Mouse (Mus musculus): ENCODE data around the gene Cadps2.

Gene Cadps2

DNA sequence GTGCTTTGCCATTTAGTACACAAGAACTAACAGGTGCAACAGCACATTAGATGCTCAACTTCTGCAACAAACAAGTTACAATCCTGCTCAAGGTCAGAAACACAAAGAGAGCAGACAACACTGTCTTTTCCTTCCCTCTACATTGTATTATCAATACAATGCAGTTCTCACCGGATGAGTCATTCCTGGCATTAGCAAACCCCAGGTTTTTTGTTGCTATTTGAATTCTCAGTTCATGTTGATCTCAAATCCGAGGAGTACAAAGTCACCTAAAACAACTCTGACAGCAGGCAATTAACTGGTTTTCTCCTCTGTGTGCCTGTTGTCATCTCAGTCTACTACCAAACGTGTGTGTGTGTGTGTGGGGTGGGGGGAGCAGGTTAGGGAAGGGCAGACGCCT is 483.1 kb downstream of the Cadps2 start:
- no peak for DNase-seq (ENCODE audit: low spot score)

DNA sequence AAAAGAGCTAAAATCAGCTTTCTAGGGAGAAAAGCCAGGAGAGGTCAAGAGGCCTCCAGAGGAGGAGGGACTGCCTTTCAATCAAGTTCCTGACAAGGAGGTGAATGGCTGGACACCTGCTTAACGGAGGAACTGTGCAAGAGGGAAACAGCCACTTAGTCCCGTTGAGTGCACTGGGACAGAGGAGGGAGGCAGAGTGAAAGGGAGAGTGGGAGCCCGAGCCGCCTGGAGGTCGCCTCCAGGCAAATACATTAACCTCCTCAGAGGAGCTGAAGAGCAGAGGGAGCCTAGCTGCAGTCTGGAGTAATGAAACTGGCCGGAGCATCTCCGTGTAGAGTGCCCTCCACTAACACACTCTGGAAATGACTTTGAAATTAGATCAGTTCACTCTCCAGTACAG is 485.7 kb downstream of the Cadps2 start:
- no peak for DNase-seq (ENCODE audit: low spot score)

DNA sequence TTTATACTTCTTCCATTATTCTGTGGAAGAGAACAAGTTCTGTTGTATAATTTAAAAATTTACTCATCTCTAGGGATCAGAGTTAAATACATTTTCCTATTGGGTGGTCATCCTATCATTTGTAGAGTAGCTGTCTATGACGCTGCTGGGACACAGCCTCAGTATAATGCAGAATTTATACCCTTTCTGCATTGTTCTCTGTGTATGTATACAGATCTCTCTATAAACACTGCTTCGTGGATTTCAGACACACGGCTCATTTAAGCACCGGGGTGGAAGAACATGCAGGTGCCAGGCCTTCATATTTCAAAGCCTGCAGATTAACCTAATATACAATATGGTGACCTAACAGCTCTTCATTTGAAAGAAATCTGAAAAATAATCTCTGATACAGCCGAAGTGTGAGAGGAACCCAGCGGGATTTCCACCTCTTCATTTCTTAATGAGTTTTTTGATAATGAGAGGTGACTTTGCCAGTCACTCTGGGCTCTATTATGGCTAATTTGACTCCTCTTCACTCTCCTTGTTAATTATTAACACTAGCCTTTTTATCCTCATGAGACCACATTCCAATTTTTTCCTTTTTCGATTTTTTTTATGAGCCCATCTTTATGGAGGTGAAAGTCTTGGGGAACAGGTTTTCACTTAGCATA is 501.7 kb downstream of the Cadps2 start:
- DNase-seq (ENCODE audit: low spot score), result no peak

DNA sequence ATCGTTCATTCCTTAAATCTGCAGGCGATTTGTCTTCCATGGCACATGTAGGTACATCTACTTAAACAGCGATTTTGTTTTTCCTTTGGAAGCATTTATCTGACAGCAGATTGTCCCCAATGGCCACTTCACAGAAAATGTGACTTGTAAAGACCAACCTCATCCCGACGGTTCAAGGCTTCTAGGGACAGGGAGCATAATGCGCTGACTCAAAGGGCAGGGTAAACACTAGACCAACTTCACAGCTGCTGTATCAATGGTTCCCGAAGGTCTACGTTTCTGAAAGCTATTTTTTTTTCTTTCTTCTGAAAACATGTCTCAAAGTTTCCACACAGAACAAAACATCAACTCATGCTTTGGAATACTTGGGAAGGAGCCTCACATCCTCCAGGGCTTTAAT is 524.3 kb downstream of the Cadps2 start:
- DNase-seq (ENCODE audit: low spot score), result no peak

DNA sequence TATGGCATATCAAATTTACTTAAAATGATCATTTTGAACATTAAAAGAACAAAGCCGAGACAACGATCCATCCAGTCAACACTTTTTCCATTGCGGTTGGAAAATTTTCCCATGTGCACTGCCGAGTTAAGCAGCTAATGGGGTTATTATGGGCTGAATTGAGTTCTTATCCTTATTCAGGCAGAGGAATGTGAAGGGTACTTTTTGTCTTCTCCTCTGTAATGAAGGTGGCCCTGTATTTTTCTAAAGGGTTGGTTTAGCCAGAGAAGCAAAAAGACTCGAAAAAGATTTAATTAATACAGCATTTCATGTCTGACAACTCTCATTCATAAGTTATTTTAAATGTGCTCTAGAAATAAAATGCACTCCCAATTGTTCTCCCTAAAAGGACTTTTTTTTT is 524.9 kb downstream of the Cadps2 start:
- DNase-seq (ENCODE audit: low spot score), result no peak

DNA sequence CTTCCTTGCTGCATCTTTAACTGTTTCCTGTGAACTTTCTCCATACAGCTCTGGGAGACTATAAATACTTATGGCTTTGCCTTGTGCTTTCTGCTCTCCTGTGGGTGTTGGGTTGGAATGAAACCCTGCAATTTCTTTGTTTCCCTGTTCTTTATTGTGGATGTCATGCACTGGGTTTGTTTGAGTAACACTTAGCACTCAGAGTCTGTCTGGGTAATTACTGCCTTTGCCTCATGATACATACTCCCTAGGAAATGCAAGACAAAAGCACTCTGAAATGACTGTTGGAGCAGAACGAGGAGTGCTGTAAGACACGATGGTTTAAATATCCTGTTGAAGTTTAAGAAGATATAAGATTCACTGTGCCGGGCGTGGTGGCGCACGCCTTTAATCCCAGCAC is 533.2 kb downstream of the Cadps2 start:
- no peak for DNase-seq (ENCODE audit: low spot score)

DNA sequence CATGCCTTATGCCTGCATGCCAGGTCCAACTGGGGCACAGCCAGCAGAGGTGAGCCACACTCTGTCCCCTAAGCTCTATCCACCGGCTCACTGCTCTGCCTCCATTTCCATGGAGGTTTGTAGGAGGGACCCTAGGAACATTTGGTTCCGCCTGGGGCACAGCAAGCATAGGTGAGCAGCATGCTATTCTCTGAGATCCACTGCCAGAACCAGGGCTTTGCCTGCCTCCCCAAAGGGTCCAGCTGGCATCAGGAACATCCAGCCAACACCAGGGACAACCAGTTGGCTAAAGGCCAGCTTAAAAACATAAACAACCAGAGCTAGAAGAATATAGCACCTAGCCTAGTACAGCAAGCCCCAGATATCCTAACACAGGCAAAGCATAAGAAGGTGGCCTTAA is 540.6 kb downstream of the Cadps2 start:
- DNase-seq (ENCODE audit: low spot score), result no peak

DNA sequence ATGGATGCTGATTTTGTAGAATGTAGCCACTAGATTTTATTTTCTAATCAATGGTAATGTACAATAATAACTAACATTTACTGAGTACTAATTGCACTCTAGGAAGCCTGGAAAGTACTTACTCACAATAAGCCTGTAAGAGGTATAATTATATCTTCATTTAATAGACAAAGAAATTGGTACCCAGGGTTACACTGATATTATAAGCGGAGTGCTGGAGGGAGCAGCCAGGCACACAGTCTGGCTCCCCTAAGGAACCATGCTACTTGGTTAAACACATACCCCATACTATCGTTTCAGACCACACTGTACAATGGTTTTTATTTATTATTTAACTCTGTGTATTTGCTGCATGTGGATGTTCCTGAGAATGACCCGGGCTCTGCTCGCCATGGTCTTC is 544.5 kb downstream of the Cadps2 start:
- DNase-seq (ENCODE audit: low spot score), result no peak

DNA sequence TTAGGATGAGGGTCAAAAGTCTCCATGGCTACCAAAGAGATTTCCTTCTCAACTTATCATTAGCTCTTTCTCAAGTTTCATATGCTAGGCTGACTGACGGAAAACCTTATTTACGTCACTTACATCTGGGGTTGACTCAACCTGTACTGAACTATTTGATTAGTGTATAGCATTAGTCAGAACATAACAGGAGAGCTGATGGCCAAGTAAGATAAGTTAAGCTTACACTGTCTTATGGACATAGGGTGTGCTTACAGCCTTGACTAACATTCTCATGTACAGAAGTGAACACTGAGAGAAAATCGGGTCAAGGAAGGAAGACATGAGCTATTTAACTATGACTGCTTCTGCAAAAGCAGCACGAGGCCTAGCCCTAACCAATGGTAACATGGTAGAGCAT is 550.5 kb downstream of the Cadps2 start:
- DNase-seq (ENCODE audit: low spot score), result no peak

DNA sequence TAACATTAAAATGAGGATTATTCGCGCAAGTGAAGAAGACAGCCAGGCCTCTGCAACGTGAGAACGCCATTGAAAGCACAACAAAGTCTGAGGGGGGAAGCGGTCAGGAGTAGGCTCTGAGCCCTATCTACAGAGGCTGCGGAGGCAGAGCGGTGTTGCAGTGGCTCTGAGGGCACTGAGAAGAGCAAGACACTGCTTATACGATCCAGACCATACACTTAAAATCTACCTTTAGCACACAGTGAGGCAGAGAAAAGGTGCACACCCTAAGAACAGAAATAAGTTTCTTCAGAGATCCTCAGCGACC is 557.8 kb downstream of the Cadps2 start:
- DNase-seq (ENCODE audit: low spot score), result no peak

DNA sequence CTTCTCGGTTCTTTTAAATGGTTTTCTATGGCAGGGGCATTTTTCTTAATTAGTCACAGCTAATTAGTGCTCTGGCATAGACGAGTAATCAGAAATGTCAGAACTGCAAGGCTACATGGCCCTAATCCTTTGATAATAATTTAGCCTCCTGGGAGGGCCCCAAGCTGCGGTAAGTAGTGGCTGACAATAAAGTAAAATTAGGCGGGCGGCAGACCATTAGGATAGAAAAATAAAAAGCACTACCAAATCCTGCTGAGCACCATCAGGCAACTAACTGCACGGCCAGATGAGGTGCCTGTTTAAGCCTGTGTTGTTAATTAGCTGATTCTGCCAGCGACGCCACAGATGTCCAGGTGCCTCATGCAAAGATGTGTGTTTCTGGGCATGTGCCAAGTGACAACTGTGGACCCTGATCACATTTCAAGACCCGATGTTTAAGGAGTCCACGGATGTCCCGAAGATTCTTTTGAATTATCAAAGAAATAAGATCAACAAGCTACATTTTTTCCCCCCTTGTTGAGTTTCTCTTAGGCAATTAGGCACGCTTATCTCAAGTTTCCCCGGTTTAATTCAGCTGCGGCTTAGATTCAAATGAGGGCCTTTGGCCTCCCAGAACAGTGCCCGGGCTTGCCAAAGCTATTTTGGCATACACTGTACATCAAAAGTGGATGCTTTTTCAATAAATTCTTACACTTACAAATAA is 558.3 kb downstream of the Cadps2 start:
- no peak for DNase-seq (ENCODE audit: low spot score)

DNA sequence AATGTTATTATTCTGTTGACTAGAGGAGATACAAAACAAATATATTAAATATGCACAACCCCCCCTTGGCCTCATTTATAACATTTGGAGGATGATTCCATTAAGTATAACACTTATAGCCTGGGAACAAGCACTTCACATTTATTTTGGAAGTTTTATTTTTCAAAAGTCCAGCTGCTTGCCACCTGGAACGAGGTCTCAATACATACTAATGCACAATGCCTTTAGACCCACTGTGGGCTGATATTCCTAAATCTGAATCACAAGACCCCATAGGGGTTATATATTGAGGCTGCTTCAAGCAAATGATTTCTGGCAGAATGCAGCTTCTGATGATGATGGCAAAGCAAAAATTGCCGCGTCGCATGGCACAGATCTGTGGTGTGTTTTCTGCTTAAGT is 565.7 kb downstream of the Cadps2 start:
- no peak for DNase-seq (ENCODE audit: low spot score)

DNA sequence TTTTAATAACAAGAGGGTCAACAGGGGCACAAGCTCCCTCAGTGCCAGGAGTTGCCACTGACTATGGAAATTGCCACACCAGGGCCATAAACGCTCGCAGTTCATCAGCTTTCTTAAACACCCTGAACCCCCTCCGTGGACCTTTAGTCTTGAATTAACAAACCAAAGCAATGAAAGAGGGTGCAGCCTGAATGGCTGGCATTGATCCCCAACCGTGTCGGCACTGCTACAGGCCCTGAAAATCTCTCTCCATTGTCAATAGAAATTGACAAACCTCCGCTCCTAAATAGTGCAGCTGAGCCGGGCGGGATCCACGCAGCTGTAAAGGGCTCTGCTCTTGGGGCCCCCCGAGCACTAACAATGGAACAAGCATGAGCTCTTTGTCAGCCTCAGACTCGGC is 566.2 kb downstream of the Cadps2 start:
- no peak for DNase-seq (ENCODE audit: low spot score)

DNA sequence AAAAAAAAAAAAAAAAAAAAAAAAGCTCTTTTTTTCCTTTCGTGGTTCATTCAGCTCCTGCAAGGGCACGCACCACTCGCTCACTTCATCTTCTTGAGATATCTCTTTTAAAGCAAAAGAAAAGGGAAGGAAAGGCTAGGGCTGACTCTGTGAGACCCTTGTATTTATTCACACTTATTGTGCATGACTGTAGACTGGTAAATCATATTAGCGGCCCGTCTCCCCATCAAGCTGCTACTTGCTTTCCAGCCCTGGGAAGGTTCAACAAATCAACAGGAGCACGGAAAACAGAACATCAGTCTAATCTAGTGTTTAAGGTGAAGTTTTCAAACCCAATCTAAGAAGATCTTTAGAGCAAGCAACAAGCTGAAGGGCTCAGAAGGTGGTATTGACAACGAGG is 566.7 kb downstream of the Cadps2 start:
- DNase-seq (ENCODE audit: low spot score), result no peak

DNA sequence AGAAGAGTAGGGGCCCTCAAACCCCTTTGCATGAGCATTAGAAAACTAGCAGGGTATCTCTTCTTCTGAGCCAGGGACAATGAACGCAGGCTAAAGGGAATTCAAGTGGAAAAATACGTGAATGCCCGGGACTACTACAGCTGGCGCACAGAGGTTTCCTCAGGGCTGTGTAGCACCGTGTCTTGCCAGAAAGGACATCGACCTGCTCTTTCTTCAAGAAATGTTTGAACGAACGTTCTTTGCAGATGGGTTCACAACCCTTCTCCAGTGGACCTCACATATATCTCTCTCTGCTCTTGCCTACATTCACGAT is 578.5 kb downstream of the Cadps2 start:
- no peak for DNase-seq (ENCODE audit: low spot score)

DNA sequence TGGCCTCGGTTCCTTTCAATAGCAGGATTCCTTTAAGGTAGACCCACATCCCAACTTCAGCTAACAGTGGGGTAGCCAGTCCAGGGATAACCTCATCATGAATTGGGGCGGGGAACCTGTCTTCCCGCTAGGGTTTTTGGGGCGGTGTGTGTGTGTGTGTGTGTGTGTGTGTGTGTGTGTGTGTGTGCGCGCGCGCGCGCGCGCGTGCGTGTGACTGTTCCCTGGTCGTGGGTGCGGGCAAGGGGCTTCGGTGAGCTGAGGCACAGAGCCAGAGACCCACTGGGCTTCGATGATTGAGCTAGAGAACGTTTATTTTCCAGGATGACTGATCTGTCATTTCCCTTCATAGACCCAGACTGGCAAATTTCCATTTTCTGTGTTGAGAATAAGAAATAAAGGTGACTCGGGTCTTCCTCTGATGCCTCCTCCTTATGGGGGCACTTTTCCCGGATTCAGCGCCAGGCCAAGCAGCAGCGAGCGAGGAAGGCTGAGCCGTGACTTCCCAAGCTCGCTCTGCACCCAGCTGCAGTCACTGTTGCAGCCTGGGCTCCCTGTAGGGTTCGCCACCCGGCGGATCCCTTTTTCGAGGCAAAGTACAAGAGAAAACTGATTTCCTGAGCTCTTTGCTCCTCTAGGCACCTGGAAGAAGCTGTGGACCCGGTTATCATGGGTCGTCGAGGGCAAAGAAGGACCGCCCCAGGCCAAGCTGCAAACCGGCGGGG is 579.0 kb downstream of the Cadps2 start:
- DNase-seq (ENCODE audit: low spot score), result no peak

DNA sequence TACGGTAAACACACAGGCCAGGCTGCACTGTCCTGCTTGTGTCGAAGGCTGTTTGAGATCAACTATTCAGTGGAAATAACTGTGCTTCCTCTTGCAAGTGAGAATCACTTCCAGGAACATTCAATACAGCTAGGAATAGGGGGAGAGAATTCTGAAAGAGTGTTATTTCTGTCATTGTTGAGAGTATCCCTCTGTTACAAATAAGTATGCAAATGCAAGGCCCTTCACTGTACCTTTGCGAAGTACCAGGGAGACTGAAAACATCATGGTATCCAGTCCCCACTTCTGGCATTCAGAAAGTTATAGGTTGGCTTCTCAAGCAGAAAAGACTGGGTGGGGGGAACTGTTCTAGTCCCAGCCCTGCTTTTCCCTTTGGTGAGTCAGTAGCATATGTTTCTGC is 581.2 kb downstream of the Cadps2 start:
- DNase-seq (ENCODE audit: low spot score), result no peak

DNA sequence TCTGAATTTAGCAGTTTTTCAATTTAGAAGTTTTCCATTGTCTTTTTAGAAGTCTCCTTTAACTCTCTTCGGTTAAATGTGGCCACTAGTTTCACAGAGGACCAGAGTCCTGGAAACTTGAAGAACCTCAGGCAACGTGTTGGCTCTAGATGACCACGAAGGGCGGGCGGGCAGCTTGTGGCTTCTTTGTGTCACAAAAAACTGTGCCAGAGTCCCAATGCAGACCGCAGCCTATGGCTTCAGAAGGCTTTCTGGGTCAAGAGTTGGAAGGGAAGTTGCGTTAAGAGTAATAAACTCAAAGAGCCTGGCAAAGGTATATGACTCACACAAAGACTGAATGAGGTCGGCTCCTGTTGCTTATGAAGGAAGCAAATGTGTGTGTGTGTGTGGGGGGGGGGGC is 584.1 kb downstream of the Cadps2 start:
- no peak for DNase-seq (ENCODE audit: low spot score)

DNA sequence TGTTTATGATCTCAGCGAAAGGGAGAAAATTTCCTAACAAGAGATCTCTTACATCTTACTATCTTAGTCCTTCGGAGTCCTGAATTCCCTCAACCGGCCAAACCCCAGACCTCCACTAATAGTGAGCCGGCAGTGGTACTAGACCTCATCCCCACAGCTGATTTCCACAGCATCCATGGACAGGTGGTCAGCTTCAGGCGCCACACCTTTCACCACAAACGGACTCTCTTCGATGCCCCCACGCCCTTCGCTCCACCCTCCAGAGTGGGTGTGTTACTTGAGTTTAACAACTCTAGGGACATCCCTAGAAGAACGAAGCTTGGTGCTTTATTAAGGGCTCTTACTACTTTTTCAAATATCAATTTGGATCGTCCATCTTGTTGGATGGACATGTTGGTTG is 584.6 kb downstream of the Cadps2 start:
- DNase-seq (ENCODE audit: low spot score), result no peak

DNA sequence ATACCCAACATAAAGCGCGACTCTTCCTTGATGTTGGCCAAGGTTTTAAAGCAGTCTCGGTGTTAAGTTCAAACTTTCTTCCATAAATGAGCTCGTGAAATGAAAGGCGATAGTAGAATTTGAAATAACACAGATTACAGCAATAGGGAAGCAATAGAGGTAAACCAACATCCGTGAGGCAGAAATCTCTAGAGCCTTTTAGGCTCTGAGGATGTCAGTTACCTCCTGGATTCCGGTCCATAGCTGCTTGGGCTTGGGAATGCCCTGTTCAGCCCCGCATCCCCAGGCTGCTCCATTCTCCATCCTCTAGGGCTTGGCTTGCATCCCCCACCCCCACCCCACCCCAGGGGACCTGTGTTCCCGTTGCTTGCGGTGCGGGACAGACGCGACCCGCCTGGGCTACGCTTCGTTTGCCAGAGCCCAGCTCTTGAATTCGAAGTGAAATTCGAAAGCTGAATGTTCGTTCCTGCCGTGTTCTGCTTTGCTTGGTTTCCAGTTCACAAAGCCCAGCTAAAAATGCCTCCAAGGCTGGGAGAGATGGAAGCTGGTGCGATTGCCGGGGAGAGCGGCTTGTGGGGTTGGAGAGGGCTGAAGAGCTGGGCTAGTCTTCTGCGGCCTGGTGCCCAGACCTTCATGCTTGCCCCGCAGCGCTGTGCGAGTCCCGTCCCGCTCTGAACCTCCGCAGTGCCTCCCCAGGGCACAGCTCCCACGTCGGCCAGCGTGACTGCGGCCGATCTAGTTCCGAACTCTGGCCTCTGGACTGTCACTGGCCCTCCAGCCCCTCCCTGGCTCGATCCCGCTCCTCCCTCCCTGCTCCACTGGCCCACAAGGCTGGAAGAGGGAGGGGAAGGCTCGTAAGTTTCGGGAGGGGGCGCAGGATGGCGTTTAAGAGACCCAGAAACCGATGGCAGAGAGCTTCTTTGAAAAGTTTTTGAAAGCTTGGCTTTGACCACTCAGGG is 585.6 kb downstream of the Cadps2 start:
- no peak for DNase-seq (ENCODE audit: low spot score)

DNA sequence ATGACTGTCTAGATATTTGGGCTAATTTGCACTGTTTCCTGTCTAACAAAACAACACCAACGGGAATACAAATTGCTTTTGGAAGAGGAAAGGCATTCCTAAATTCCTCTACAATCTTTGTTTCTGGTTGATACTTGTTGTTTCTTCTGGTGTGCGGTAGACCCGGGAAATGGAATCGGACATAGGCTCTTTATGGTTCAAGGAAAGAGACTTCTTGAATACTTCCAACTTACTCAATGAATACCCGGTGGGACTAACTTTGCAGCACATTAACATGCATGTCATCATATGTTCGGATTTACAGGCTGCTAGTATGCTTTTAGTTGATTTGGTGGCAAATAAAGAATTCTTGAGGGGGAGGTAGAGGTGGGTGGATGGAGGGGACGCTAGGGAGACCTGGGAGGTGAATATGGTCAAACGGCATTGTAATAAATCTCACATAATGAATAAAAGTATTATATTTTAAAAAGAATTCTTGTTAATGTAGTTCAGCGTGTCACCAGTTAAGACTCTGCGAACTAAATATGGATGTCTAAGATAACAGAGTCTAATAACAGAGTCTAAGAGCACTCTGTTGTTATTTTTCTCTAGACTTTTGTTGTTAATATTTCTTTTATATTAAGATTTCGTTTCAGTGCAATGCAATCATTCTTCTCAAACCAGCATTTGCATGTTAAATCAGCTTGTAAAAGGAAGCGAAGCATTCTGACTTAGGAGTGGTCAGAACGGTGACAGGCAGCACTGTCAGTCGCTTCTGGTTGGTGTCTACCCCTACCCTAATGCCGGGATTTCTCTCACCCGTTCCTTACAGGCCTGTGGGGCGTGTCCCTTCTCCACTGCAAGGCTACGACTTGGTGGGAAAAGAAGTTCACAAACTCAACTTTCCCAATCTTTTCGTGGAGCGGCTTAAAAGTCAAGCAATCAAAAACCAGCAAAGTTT is 586.8 kb downstream of the Cadps2 start:
- no peak for DNase-seq (ENCODE audit: low spot score)

DNA sequence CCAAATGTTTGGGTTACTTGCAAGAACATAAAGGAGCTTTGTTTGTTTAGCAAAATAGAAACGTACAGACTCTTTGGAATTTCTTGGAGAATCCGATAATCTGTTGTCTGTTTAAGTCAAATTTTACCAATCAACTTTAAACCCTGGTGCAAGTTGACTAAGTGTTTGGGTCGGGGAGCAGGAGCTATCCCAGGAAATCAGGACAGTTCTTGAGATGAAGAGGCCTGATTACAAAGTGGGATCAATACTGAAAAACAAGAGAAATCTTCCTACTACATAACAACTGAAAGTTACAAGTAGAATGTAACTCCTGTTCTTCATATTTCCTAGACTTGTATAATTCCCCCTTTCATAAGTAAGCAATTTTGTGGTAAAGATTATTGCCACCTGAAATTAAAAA is 587.8 kb downstream of the Cadps2 start:
- DNase-seq (ENCODE audit: low spot score), result no peak

All from lung, postnatal 25 days (tissue).